Mouse (Mus musculus) liver, embryonic 12.5 days (tissue): ENCODE measurements around the gene Pecr. TPM values are rescaled to one million over a fixed set of nuclear protein-coding genes. Genes with fewer than 3 reads are reported as not detected.

Experiments used
- ATAC-seq: fragments of 200-750 bp; cut with Nextera tagmentation; 2 replicates; pipeline ENCODE4 v1.8.0; 2017; ENCODE audit warnings: moderate number of reproducible peaks, mild to moderate bottlenecking, moderate library complexity
- H3K27ac ChIP-seq: fragments of 300-500 bp; sonication (generic); 2 replicates; pipeline ENCODE4 v1.5.1; 2016; ENCODE audit warnings: mild to moderate bottlenecking
- H3K27me3 ChIP-seq: fragments of 300-500 bp; sonication (generic); replicated peaks from 2 replicates; pipeline ENCODE4 v1.6.1; 2016; ENCODE audit warnings: mild to moderate bottlenecking, moderate library complexity
- H3K36me3 ChIP-seq: fragments of 300-500 bp; sonication (generic); 2 replicates; pipeline ENCODE4 v1.6.1; 2016; ENCODE audit warnings: mild to moderate bottlenecking, moderate library complexity
- H3K4me1 ChIP-seq: fragments of 300-500 bp; sonication (generic); 2 replicates; pipeline ENCODE4 v1.6.1; 2016
- H3K4me2 ChIP-seq: fragments of 300-500 bp; sonication (generic); 2 replicates; pipeline ENCODE4 v1.6.1; 2016; ENCODE audit warnings: mild to moderate bottlenecking, moderate library complexity
- H3K4me3 ChIP-seq: fragments of 300-500 bp; sonication (generic); 2 replicates; pipeline ENCODE4 v1.5.1; 2016; ENCODE audit warnings: mild to moderate bottlenecking, moderate library complexity
- H3K9ac ChIP-seq: fragments of 300-500 bp; sonication (generic); 2 replicates; pipeline ENCODE4 v1.6.1; 2016; ENCODE audit warnings: mild to moderate bottlenecking, moderate library complexity
- H3K9me3 ChIP-seq: fragments of 300-500 bp; sonication (generic); replicated peaks from 2 replicates; pipeline ENCODE4 v1.6.1; 2016; ENCODE audit warnings: mild to moderate bottlenecking, moderate library complexity
- WGBS: fragments of 180-500 bp; shearing (Covaris S2); methylation state at CpG from one replicate; pipeline ENCODE4 v1.1.7; 2016; ENCODE audit not compliant: insufficient replicate concordance; 5-methylcytosine and 5-hydroxymethylcytosine counted together
- polyA plus RNA-seq: library from polyadenylated mRNA; unstranded; fragments of >200 nt; fragmentation: Nextera tagmentation; extraction: Ambion mirVana; gene quantifications from 2 replicates; pipeline ENCODE4 v1.2.1, GENCODE M21; 2016

The Pecr gene
- 33.7 and 34.4 TPM in 2 replicates for polyA plus RNA-seq

GRCm38 (mm10) chr1:72283992-72284485, at the start of gene Pecr, which contains the start of gene Tmem169:
Gene Pecr, minus strand, starts transcription at chr1:72284314.
Gene Tmem169, plus strand, starts transcription at chr1:72284369.
- H3K27ac ChIP-seq = peak within 1 kb of the TSS; percentile 59; the same call in 1 of the 2 replicates
- peaks cover 44% of the 10 kb centered on the region for H3K4me1 ChIP-seq
- H3K4me2 ChIP-seq = peak within 1 kb of the TSS; percentile 90
- under 1% methylated on average over 30 of the region's 30 CpGs for WGBS
- peak; percentile 98 for ATAC-seq
- no peaks in the 10 kb centered on the region for H3K9me3 ChIP-seq
- H3K4me3 ChIP-seq = peak within 1 kb of the TSS; percentile 65
- H3K36me3 ChIP-seq = no peaks in the 10 kb centered on the region
- peak within 1 kb of the TSS; percentile 75 for H3K9ac ChIP-seq
- H3K27me3 ChIP-seq = peaks cover 34% of the 10 kb centered on the region

- H3K27ac ChIP-seq = no peak overlapping the region
- H3K4me3 ChIP-seq = no peak overlapping the region
- H3K9ac ChIP-seq = no peak overlapping the region
- no peaks in the 10 kb centered on the region for H3K9me3 ChIP-seq
- no peaks in the 10 kb centered on the region for H3K4me1 ChIP-seq
- no peaks in the 10 kb centered on the region for H3K27me3 ChIP-seq
- H3K36me3 ChIP-seq = peaks cover 79% of the 10 kb centered on the region
- no peak overlapping the region for H3K4me2 ChIP-seq
- no peak for ATAC-seq
- WGBS = 79% methylated on average over 11 of the region's 11 CpGs
These were observed 42.2 kb upstream of the Pecr start for GRCm38 (mm10) chr1:72326162-72326821.

DNA sequence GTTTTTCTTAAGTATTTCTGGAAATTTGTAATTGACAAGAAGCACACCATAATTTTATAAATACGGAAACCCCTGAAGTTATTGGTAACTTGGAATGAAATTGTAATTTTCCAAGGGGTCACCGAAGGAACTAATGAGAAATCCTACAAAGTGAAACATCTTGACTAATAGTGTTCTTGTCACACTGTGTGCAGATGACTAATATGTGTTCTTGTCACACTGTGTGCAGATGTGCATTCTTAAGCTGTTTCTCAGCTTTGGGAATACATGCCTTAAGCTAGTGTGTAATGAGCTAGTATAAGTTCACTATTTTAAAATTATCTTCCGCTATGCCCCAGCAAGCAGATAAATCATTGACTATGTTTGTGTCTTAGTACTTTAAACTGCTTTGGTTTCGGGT, 39.1 kb upstream of the Pecr start:
- Histone ChIP-seq H3K36me3 (peaks cover 84% of the 10 kb centered on the region), H3K9ac (no peak overlapping the region), H3K27ac (no peak overlapping the region), H3K9me3 (no peaks in the 10 kb centered on the region), H3K4me1 (no peaks in the 10 kb centered on the region), H3K4me3 (no peak overlapping the region), H3K27me3 (no peaks in the 10 kb centered on the region), H3K4me2 (no peak overlapping the region)
- no peak for ATAC-seq
- WGBS = 84% methylated on average over 4 of the region's 4 CpGs

DNA sequence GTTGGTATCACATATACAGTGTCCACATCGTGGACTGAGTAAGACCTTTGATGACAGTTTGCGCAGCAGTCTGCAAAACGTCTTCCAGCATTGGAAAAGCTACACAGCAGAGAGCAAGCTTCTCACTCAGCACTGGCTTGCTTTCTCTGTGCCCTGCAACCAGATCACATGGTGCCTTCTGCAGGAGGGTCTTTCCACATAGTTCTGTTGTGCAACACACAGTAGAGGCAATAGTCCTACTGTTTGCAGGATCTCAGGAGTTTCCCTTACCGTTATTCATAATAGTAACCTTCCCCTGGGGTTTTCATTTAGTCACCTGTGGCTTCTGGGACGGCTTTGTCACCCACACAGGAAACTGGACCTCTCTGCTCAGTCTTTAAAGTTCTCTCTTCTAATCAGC, 36.6 kb upstream of the Pecr start:
- H3K36me3 ChIP-seq = peaks cover 78% of the 10 kb centered on the region

GRCm38 (mm10) chr1:72316901-72317300, 32.8 kb upstream of the Pecr start:
- Histone ChIP-seq H3K4me2 (no peak overlapping the region), H3K9ac (no peak overlapping the region), H3K9me3 (no peaks in the 10 kb centered on the region), H3K36me3 (peaks cover 77% of the 10 kb centered on the region), H3K4me1 (no peaks in the 10 kb centered on the region), H3K4me3 (no peak overlapping the region), H3K27me3 (no peaks in the 10 kb centered on the region), H3K27ac (no peak overlapping the region)
- ATAC-seq = no peak
- WGBS = 78% methylated on average over 7 of the region's 7 CpGs

More for the DNA sequence above, 36.6 kb upstream of the Pecr start:
- ATAC-seq = no peak
- no peak overlapping the region for H3K9ac ChIP-seq
- no peak overlapping the region for H3K27ac ChIP-seq
- H3K9me3 ChIP-seq = no peaks in the 10 kb centered on the region
- no peak overlapping the region for H3K4me2 ChIP-seq
- no peak overlapping the region for H3K4me3 ChIP-seq
- H3K4me1 ChIP-seq = no peaks in the 10 kb centered on the region
- no peaks in the 10 kb centered on the region for H3K27me3 ChIP-seq
- WGBS = 73% methylated on average over 5 of the region's 5 CpGs

DNA sequence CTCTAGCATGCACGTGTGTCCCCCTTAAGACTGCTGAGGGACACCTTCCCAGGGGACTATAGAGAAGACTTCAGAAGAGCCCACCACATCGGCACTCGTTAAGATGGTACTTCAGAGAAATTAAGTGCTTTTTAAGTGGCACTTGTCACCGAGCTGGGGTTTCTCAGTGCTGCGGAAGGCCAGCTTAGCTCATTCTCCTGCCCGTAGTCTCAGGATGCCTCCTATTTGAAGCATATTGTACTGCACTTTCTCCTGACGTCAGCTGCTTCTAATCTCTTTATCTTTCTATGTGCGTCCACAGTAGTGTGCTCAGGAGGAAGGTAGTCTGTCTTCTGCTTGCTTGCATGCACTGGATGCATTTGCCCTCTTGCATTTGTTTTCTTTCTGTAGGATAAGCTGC, 32.3 kb upstream of the Pecr start:
- Histone ChIP-seq H3K4me3 (no peak overlapping the region), H3K27me3 (no peaks in the 10 kb centered on the region), H3K4me1 (no peaks in the 10 kb centered on the region), H3K4me2 (no peak overlapping the region), H3K36me3 (peaks cover 82% of the 10 kb centered on the region), H3K27ac (no peak overlapping the region), H3K9me3 (no peaks in the 10 kb centered on the region), H3K9ac (no peak overlapping the region)
- WGBS = 76% methylated on average over 8 of the region's 8 CpGs
- ATAC-seq = no peak

GRCm38 (mm10) chr1:72315447-72315846, 31.3 kb upstream of the Pecr start:
- WGBS = 82% methylated on average over 4 of the region's 4 CpGs
- Histone ChIP-seq H3K27ac (no peak overlapping the region), H3K4me1 (no peaks in the 10 kb centered on the region), H3K36me3 (peaks cover 79% of the 10 kb centered on the region), H3K9me3 (no peaks in the 10 kb centered on the region), H3K4me3 (no peak overlapping the region), H3K4me2 (no peak overlapping the region), H3K27me3 (no peaks in the 10 kb centered on the region), H3K9ac (no peak overlapping the region)
- no peak for ATAC-seq

- Histone ChIP-seq H3K36me3 (peaks cover 63% of the 10 kb centered on the region), H3K27ac (no peak overlapping the region), H3K4me1 (0 out of 2 replicates have a peak, but pooled peaks cover 3% of the 10 kb centered on the region), H3K4me3 (no peak overlapping the region), H3K9me3 (no peaks in the 10 kb centered on the region), H3K27me3 (no peaks in the 10 kb centered on the region), H3K4me2 (no peak overlapping the region), H3K9ac (no peak overlapping the region)
- no peak for ATAC-seq
- WGBS = 60% methylated on average over 5 of the region's 5 CpGs
These were observed 29.4 kb upstream of the Pecr start for GRCm38 (mm10) chr1:72313399-72314039.

GRCm38 (mm10) chr1:72312701-72313398, 28.7 kb upstream of the Pecr start:
- H3K9ac ChIP-seq = no peak overlapping the region

DNA sequence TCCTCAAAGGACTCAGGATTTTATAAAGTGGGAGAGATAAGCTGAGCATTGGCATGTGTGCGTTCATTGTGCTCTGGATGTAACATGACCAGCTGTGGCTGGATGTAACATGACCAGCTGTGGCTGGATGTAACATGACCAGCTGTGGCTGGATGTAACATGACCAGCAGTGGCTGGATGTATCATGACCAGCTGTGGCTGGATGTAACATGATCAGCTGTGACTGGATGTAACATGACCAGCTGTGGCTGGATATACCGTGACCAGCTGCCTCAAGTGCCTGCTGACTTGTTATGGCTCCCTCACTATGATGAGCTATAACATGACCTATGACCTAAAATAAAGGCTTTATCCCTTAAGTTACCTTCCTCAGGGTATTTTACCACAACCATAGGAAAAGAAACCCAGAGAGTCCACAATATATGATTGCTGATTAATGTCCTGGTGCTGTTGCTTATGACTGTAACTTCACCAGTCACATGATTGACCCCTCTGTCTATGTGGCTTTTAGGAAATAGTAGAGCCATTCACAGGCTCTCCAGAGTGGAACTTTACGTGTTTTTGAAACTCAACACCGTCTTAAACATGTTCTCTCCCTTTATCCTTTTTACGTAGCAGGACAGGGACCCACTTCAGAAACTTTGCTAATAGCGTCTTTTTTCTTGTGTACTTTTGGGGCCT, 25.8 kb upstream of the Pecr start:
- 75% methylated on average over 6 of the region's 6 CpGs for WGBS
- H3K9me3 ChIP-seq = no peaks in the 10 kb centered on the region
- H3K36me3 ChIP-seq = peaks cover 34% of the 10 kb centered on the region
- H3K9ac ChIP-seq = no peak overlapping the region
- no peak overlapping the region for H3K4me2 ChIP-seq
- no peak overlapping the region for H3K27ac ChIP-seq
- H3K4me1 ChIP-seq = peaks cover 21% of the 10 kb centered on the region
- no peak overlapping the region for H3K4me3 ChIP-seq
- H3K27me3 ChIP-seq = no peaks in the 10 kb centered on the region
- ATAC-seq = no peak

More at GRCm38 (mm10) chr1:72312701-72313398, 28.7 kb upstream of the Pecr start:
- Histone ChIP-seq H3K9me3 (no peaks in the 10 kb centered on the region), H3K4me1 (peaks cover 9% of the 10 kb centered on the region; the same call in 1 of the 2 replicates), H3K4me2 (no peak overlapping the region), H3K4me3 (no peak overlapping the region), H3K36me3 (peaks cover 56% of the 10 kb centered on the region), H3K27me3 (no peaks in the 10 kb centered on the region), H3K27ac (no peak overlapping the region)
- WGBS = 82% methylated on average over 9 of the region's 9 CpGs
- ATAC-seq = no peak

GRCm38 (mm10) chr1:72308919-72309318, 24.8 kb upstream of the Pecr start:
- no peak overlapping the region for H3K27ac ChIP-seq
- H3K9ac ChIP-seq = no peak overlapping the region
- 72% methylated on average over 4 of the region's 4 CpGs for WGBS
- no peak overlapping the region for H3K4me3 ChIP-seq
- H3K36me3 ChIP-seq = peaks cover 30% of the 10 kb centered on the region
- H3K4me1 ChIP-seq = peaks cover 21% of the 10 kb centered on the region
- no peak for ATAC-seq
- H3K4me2 ChIP-seq = no peak overlapping the region
- no peaks in the 10 kb centered on the region for H3K9me3 ChIP-seq
- no peaks in the 10 kb centered on the region for H3K27me3 ChIP-seq
